Mouse (Mus musculus) adrenal gland, adult 2 months (tissue): ENCODE results near the gene Tmem231. TPM values are rescaled to one million over a fixed set of nuclear protein-coding genes. Genes with fewer than 3 reads are reported as not detected.
A peak's percentile ranks its signal among the peaks of the same experiment; 100 is the strongest.

Experiments used
- DNase-seq: peaks from one replicate; pipeline ENCODE4 v3.0.0; 2021
- polyA plus RNA-seq: library from polyadenylated mRNA; depleted of rRNA; stranded (reverse); fragments of >200 nt; gene quantifications from 2 replicates; pipeline ENCODE4 v1.2.3, GENCODE M21; 2012
- total RNA-seq, 2 experiments: library from RNA; stranded (reverse); gene quantifications; 2 replicates each; pipeline ENCODE4 v1.2.3; 2021

Gene Tmem231
- total and polyA plus RNA-seq, 3 experiments: 6.0 to 10.2 (median 9.9) TPM

DNA sequence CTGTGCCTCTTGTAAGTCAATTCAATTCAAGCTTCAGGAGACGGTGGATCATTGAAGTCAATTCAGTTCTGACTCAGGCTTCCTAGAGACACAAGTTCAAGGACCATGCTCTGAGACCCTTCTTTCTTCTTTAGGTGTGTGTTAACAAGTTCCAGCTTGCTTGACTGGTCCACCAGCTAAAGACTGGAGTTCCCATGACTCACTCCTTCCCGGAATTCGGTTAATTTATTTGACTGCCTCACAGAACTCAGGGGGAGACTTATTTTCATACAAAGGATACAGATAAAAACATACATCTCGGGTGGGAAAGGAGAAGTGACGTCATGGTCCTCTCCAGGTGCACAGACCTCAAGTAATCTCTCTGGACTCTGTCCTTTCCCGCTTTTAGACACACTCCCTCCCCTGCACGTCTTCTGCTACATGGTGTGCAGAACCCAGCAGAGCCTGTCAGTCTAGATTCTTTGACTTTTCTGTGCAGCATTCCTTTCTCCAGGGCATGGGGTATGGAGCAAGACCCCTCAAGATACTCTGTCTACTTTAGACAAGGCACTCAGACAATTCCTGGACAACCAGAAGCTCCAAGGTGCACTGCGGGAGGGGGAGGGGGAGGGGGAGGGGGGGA lies 28.1 kb downstream of the Tmem231 start:
- no peak for DNase-seq

DNA sequence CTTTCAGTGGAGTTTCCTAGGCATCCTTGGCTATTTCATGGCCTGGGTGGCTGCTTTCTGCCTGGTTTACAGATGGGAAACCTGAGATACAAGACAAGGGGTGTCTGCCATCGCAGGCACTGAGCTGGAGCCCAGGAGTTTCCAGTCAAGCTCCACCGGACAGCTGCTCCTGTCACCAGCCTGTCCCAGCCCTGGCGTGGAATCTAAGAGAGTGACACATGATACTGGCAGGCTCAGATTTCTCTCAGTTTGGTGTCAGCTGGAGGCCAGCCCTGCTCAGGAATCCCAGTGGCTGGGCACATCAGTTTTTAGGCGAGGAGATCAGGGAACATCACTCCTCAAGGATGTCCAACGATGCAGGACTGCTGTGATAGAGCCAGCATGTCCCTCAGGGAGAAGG lies 31.6 kb downstream of the Tmem231 start:
- DNase-seq: no peak

DNA sequence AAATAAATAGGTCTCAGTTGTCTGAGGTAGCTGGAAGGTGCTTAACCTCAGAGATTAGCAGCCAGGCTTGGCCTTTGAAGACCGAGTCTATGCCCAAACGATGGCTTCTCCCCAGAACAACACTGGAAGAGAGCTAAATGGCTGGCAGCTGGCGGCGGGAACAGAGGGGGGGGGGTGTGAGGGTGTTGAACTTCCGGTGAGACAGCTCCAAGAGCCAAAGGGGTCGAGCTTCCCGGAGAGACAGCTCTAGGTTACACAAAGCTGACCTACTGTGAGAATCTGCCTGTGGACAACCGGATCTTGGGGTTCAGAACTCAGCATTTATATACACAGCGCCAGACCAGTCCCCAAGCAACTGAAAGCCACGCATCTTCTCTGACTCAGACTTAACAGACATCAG lies 35.1 kb downstream of the Tmem231 start:
- DNase-seq: no peak

DNA sequence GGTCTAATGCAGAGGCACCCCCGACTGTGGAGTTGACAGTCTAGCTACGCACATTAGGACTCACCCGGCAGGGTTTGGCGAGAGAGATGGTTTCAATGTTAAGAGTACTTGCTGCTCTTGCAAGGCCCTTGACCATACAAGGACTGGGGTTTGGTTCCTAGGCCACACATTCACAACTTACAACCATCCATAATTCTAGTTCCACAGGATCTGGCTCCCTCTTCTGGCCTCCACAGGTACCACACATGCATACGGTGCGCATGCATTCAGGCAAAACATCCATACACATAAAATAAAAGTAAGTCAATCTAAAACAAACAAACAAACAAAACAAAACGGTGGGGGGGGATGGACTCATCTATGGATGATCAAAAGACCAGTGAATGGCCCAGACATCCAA lies 38.7 kb downstream of the Tmem231 start:
- DNase-seq: no peak

DNA sequence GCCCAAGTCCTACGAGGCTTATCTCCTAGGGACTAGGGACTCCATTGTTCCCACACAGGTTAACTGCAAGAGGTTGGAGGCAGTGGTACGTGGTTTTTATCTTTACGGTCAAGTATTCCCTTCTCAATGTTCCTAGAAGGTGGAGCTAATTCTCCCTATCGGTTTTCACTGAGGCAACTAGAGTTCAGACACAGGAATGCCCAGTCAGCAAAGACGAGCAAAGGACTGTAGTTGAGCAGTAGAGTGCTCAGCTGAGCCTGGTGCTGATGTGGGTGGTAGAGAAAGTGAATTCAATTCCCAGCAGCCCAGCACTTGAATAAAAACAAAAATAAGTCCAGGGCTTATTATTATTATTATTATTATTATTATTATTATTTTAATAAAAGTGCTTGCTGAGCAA lies 41.1 kb downstream of the Tmem231 start:
- no peak for DNase-seq

DNA sequence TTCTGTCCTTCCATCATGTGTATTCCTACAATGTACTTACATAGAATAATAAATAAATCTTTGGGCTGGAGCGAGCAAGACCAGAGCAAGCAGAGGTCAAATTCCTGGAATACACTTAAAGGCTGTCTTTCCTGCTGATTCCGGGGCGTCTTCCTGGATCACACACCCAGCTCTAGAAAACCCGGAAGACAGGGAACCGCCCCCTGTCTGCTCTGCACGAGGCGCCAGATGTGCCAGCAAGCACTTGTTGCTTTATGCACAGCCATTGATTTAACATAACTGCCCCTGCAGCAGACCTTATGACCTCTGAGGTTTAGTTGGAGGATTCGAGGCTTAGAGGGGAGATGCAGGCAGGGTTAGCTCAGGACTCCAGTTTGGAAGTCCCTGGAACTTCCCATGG lies 41.7 kb downstream of the Tmem231 start:
- DNase-seq: no peak

DNA sequence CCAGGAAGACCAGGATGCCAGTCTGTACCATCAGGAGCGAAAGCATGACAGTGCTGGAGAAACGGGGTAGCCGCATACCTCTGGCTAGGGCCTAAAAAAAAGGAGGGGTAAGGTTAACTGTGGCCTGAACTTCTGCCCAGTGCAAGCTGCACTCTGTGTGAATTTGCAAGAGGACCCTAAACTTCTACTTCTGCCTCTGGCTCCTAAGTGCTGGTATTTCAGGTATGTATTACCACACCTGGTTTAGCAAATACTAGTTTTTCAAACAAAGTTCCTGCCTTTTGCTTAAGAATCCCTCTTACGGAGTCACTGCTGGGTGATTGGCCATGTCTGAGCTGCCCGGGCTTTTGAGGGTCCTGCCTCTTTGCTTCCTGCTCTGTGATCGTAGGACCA lies 42.8 kb downstream of the Tmem231 start:
- no peak for DNase-seq

DNA sequence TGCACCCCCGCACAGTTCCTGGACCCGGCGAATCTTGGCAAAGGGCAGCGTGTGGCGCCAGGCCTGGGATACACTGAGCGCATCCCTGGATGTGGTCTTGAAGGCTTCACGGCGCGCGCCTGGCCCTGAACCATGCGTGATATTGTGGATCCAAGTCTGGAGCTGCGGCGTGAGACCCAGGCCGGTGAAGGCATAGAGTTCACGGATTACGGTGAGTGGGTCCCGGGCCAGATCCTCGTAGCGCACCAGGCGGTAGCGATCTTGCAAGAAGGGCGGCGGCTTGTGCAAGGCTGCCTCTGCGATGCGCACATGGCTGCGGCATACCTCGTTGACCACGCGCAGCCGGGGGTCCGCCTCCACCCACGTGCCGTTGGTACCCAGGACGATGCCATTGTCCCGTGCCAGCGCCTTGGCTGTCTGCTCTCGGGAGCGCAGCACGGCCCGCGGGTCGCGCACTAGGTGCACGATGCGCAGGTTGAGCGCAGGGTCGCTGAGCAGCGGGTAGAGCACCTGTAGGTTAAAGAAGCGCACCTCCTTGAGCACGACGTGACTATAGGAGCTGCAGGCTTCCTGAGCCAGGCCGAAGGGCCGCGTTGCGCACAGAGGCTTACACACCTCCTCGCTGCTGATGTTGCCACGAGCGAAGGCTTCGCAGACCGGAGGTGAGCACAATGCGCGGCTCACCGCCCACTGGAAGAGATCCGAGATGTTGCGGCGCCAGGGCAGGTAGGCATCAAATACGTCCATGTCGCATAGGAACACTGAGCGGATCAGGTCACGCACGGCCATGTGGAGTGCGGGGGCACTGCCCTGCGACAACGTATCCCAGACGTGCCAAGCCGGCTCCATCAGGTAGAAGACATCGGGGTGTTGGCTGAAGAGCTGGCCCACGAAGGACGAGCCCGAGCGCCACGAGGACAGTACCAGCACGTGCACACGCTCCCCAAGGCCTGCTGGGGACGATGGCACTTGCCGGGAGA lies 43.5 kb downstream of the Tmem231 start:
- DNase-seq: no peak

DNA sequence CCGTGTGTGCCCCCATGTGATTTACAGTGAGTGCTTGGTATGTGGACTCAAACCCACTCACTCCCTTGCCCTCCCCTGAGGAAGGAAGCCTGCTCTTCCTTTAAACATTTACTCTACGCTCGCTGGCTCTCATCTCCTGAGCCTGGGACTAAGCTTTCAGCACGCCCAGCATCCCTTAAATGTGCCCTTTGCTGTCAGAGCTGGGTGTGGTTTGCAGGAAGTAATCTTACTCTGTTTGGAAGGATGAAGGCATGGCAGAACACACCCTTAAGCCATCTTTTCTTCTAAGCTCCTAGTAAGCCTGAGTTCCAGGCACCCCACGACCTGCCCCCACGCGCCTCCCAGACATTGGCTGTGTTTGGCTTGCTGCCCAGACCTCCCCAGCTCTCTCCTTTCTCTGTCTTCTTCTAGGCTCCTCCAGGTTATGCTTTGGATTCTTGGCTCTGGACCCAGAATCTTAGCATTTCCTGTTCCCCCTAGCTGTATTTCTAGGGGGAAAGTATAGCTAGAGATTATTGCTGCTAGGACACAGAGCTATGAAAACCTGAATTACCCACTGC lies 45.5 kb downstream of the Tmem231 start:
- DNase-seq: no peak

DNA sequence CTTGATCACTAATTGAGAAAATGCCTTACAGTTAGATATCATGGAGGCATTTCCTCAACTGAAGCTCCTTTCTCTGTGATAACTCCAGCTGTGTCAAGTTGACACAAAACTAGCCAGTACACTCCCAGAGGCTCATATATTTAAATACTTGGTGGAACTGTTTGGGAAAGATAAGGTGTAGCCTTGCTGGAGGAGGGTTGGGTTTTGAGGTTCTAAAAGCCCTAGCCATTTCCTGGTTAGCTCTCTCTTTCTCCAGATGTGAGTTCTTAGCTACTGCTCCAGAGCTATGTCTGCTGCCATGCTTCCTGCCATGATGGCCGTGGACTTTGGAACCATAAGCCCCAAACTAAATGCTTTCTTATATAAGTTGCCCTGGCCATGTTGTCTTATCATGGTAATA lies 46.2 kb downstream of the Tmem231 start:
- DNase-seq: no peak

DNA sequence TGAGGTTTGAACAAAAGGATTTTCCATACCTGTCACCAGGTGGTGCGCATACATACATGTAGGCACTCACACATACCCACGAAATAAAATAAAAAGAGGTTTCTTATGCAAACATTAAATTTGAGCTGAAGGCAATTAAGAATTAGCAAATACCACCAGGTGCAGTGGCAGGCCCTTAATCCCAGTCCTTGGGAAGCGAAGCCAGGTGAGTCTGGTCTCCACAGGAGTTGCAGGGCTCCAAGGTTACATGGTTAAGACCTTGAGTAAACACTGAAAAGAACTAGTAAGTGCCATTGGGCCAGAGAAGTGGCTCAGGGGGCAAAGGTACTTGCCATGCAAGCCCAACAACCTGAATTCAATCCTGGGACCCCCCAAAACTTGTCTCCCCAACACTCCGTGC lies 50.1 kb downstream of the Tmem231 start:
- no peak for DNase-seq

DNA sequence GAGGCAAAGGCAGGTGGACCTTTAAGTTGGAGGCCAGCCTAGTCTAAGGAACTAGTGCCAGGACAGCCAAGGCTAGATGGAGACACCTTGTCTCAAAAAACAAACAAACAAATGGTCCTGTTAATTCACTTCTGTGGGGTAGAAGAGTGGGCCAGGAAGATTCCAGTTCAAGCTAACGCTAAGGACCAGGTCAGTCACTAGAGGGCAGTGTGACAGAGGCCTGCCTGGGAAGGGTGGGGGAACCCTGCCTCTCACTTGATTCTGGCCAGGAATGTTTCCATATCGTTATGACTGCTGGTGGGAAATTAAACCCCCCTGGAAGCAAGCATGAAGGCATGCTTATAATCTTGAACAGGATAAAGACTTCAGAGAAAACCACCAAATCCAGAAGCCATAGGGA lies 52.1 kb downstream of the Tmem231 start:
- peak; percentile 43 for DNase-seq

DNA sequence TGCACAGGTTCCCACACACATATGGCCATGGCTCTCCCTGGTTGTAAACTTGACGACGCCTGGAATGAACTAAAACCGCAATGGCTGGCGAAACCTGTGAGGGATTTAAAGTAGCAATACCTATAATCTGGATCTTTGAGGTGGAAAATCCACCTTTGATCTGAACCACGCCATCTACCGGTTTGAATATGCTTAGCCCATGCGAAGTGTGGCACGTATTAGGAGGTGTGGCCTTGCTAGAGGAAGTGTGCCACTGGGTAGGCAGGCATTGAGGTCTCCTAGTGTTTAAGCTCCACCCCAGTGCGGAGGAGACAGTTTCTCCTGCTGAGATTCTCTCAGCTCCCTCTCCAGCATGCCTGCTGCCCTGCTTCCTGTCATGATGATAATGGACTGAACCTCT lies 56.0 kb downstream of the Tmem231 start:
- DNase-seq: no peak

DNA sequence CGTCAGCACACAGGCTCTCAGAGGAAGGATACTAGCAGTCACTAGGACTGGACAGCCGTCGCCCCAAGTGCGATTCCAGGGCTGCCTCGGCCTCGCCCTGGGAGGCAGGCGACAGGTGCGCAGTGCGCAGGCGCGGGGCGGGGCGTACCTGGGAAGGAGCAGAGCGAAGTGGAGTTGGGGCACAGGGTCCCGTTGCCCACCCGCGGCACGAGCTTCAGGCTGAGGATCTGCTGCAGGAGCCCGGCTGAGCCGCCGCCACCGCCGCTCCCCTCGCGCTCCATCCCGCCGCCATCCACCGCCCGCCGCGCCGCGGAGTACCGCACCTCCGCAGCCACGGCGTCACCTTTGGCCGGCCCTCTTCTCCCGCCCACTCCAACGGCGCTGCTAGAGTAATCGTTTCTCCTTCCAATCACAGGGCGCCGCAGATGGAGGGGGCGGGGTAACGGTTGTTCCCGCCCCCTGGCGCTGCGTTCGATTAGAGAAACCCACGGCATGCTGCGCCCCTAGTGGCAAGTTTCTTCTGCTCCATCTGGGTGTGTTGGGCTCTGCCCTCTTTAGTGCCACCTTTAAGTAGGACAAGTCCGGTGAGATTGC lies 57.2 kb downstream of the Tmem231 start, which contains the start of gene Tmem170:
Gene Tmem170 (minus strand): TSS at position 396 of the 594 bp plus-strand sequence.
- peak; percentile 97 for DNase-seq

DNA sequence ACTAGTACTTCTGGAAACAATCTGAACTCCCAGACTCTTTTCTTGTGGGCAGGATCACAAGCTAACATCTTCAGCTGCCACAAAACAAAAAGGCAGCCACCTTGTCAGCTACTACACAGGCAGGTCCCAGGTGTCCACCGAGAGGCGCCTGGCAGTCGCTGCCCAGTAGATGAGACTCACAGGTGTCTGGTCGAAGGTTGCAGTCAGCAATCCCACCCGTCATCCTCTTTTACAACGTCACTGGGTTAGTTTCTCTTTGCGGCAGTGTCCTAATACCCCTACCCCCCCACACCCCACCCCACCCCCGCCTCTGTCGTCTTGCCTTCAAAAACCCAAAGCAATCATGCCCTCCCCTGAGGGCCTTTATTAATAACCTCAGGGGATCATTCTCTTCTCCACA lies 57.9 kb downstream of the Tmem231 start:
- peak; percentile 11 for DNase-seq

DNA sequence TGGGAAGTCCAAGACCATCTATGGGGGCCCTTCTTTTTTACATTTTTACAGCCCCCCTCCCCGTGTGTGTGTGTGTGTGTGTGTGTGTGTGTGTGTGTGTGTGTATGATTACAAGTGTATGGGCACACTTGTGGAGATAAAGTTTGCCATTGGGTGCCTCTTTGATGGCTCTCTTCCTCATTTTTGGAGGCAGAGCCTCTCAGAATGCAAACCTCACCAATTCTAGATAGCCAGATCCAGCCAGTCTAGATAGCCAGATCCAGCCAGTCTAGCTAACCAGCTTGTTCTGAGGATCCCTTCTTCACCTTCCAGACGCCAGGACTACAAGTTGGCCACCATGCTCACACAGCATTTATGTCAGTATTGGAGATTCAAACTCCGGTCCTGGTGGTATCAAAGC lies 62.4 kb downstream of the Tmem231 start:
- DNase-seq: no peak

DNA sequence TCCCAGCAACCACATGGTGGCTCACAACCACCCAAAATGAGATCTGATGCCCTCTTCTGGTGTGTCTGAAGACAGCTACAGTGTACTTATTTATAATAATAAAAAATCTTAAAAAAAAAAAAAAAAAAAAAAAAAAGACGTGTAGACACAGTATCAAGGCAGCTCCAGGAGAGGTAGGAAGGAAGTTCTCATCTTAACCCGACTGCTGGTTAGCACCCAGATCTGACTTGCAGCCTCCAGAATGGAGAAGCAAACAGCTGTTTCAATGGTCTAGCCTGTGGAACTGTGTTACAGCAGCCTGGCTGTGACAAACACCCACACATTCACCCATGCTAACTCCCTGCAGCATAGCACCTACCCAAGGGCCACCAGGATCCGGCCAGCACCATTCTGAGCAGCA lies 63.3 kb downstream of the Tmem231 start:
- DNase-seq: no peak

DNA sequence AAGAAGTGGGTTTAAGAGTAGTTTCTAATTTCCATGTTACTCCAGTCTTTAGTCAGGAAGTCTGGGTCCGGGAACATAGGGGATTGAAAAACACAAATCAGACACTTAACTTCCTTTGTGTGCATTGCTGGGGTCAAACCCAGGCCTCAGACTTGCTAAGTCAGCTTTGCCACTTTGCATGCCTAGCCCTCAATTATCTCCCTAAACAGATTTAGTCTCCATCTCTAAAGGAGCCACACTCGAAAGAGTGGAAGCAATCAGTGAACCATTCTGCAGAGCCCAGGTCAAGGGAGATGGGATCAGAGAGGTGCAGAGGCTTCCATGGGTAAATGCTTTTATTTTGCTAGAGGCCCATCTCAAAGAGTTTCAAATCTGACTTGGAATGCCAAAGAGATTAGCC lies 65.0 kb downstream of the Tmem231 start:
- no peak for DNase-seq

DNA sequence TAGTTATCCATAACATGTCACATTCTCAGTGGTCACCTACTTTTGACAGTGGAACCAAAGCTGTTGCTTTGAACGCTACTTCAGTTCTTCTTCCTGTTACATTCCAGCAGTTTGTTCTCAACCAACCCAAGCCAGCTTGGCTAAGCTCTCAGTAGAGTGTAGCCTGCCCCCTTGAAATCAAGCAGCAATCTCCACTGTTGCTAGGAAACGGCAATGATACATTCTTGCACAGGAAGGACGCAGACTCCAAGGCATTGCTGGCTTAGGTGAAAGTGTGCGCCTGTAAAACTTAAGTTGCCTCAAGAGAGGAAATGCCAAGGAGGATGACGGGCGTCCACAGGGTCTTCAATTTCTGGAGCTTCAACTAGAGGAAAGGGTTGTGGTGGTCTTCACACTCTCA lies 67.8 kb downstream of the Tmem231 start:
- no peak for DNase-seq

DNA sequence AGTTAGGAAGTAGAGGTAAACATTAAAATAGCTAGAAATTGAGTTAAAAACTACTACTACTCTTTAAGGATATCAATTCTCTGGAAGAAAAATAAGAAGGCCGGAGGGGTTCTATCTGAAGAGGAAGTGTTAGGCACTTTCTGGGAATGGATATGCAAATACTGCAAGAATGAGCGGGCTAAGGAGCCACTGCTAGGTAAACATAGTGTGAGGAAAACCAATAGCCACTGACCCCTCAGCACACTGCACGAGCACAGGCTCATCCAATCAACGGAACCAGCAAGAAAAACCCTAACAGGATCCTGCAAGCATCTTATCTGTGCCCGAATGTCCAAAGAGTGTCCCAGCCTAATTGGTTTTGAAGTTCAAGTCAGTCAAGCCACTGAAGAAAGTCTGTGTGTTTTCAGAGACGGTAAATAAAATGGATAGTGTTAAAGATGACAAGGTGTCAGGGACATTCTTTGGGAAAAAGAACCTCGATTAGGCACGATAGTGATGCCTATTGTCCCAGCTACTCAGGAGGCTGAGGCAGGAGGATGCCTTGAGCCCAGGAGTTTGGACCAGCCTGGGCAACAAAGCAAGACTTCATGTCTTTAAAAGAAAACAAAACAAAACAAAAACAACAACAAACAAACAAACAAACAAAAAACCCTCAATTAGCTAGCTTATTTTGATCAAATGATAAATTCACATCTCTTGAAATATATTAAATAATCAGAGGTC lies 68.4 kb downstream of the Tmem231 start:
- no peak for DNase-seq

DNA sequence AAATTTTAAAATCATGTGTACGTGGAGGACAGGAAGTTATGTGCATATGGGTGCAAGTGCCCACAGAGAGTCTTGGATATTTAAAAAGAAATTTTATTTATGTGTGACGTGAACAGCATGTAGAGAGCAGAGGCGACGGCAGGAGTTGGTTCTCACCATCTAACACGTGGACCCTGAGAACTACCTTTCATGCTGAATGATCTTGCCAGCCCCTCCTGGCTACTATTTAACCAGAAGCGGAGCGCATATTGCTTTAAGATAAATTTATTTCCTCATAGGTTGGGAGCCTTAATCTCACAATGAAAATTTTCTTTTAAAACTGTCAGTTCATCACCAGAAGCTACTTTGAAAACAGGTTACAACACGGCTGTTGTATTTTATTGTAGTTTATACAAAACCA lies 69.0 kb downstream of the Tmem231 start:
- DNase-seq: no peak

DNA sequence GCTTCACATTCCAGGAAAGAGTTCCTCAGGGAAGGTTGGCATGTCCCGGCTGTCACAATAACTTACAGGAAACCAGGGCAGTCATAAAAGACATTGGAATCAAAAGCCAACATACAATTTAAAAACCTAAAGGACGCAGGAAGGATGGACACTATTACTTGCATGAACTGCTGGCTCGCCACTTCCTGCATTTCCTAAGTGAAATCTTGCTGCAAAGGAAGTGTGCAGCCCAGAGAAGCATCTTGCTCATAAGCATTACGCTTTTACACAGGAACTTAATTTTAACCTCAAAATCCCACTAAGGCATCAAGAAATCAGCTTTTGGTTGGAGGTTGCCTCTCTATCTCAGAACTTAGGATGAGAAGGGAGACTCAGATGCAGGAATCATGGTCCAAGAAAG lies 70.4 kb downstream of the Tmem231 start:
- no peak for DNase-seq
